In genomic region chr3:17319213-17319612, GRCm38 (mm10) we compare ENCODE assay signal across 8 mouse cellular contexts.
DNase-seq lines count a peak whose midpoint lies in the region; ATAC-seq and TF ChIP-seq lines count a peak whose summit lies in the region.

No protein-coding gene starts in this region.

- no peaks in the 10 kb centered on the region for H3K4me1 ChIP-seq in liver, embryonic 11.5 days (replicated peaks; ENCODE audit: control insufficient read depth, insufficient read depth, low read length)
- no peaks in the 10 kb centered on the region for H3K4me1 ChIP-seq in liver, postnatal 0 days (ENCODE audit: insufficient read depth)
- H3K4me1 ChIP-seq in embryonic facial prominence, embryonic 14.5 days (ENCODE audit: control insufficient read depth, insufficient read depth, low read length), result no peaks in the 10 kb centered on the region
- H3K4me1 ChIP-seq in hindbrain, embryonic 12.5 days, result peaks cover 12% of the 10 kb centered on the region
- H3K4me1 ChIP-seq in neural tube, embryonic 11.5 days (ENCODE audit: control insufficient read depth, insufficient read depth, low read length), result no peaks in the 10 kb centered on the region

- H3K4me2 ChIP-seq in liver, embryonic 11.5 days, result no peak overlapping the region
- no peak overlapping the region for H3K4me2 ChIP-seq in liver, postnatal 0 days (ENCODE audit: low read depth, low read length)
- no peak overlapping the region for H3K4me2 ChIP-seq in embryonic facial prominence, embryonic 14.5 days (ENCODE audit: low read depth, low read length)
- H3K4me2 ChIP-seq in hindbrain, embryonic 12.5 days (replicated peaks), result peak overlapping the region; percentile 6; the same call in 1 of the 2 replicates
- H3K4me2 ChIP-seq in neural tube, embryonic 11.5 days (ENCODE audit: low read depth), result no peak overlapping the region

- 0 out of 2 replicates have a peak, but pooled peaks have one; percentile 26 for ATAC-seq in liver, embryonic 11.5 days (replicated peaks; ENCODE audit: low FRiP score)
- ATAC-seq in liver, postnatal 0 days, result no peak
- ATAC-seq in embryonic facial prominence, embryonic 14.5 days (ENCODE audit: low read depth), result peak; percentile 53; the same call in 1 of the 2 replicates
- peak; percentile 90 for ATAC-seq in hindbrain, embryonic 12.5 days (ENCODE audit: low FRiP score)
- peak; percentile 87 for ATAC-seq in neural tube, embryonic 11.5 days (ENCODE audit: insufficient read depth, low FRiP score, low TSS enrichment)

- no peak for TF ChIP-seq EP300 in liver, postnatal 0 days (IDR thresholded peaks at IDR 0.05; ENCODE audit: low read depth)

- no peaks in the 10 kb centered on the region for H3K27me3 ChIP-seq in liver, embryonic 11.5 days (replicated peaks; ENCODE audit: control insufficient read depth, insufficient read depth, low read length)
- H3K27me3 ChIP-seq in liver, postnatal 0 days (ENCODE audit: insufficient read depth, low read length), result no peaks in the 10 kb centered on the region
- no peaks in the 10 kb centered on the region for H3K27me3 ChIP-seq in embryonic facial prominence, embryonic 14.5 days (replicated peaks; ENCODE audit: control insufficient read depth, insufficient read depth, low read length)
- H3K27me3 ChIP-seq in hindbrain, embryonic 12.5 days, result no peaks in the 10 kb centered on the region
- H3K27me3 ChIP-seq in neural tube, embryonic 11.5 days (ENCODE audit: control insufficient read depth, insufficient read depth, low read length), result no peaks in the 10 kb centered on the region

- WGBS in liver, embryonic 11.5 days, result 10% methylated on average over 9 of the region's 9 CpGs
- WGBS in liver, postnatal 0 days (ENCODE audit: insufficient replicate concordance), result 10% methylated on average over 9 of the region's 9 CpGs
- WGBS in embryonic facial prominence, embryonic 14.5 days, result 3% methylated on average over 9 of the region's 9 CpGs
- 8% methylated on average over 9 of the region's 9 CpGs for WGBS in hindbrain, embryonic 12.5 days
- 8% methylated on average over 9 of the region's 9 CpGs for WGBS in neural tube, embryonic 11.5 days

- H3K9ac ChIP-seq in liver, embryonic 11.5 days (ENCODE audit: low read depth, low read length), result no peak overlapping the region
- no peak overlapping the region for H3K9ac ChIP-seq in liver, postnatal 0 days (replicated peaks)
- no peak overlapping the region for H3K9ac ChIP-seq in embryonic facial prominence, embryonic 14.5 days (ENCODE audit: low read depth, low read length)
- no peak overlapping the region for H3K9ac ChIP-seq in hindbrain, embryonic 12.5 days
- no peak overlapping the region for H3K9ac ChIP-seq in neural tube, embryonic 11.5 days (ENCODE audit: low read length)

- no peak overlapping the region for H3K4me3 ChIP-seq in liver, embryonic 11.5 days (ENCODE audit: low read depth, low read length)
- H3K4me3 ChIP-seq in liver, postnatal 0 days (ENCODE audit: low read depth, low read length), result no peak overlapping the region
- H3K4me3 ChIP-seq in embryonic facial prominence, embryonic 14.5 days (ENCODE audit: low read depth, low read length), result no peak overlapping the region
- H3K4me3 ChIP-seq in hindbrain, embryonic 12.5 days, result no peak overlapping the region
- no peak overlapping the region for H3K4me3 ChIP-seq in neural tube, embryonic 11.5 days (ENCODE audit: low read depth, low read length)

- no peak for DNase-seq in liver, embryonic 11.5 days (ENCODE audit: low spot score)
- DNase-seq in liver, postnatal 0 days, result no peak
- peak; percentile 62 for DNase-seq in embryonic facial prominence, embryonic 14.5 days (ENCODE audit: low spot score)
- DNase-seq in neural tube, embryonic 11.5 days (ENCODE audit: low spot score), result peak; percentile 75
- DNase-seq in layer of hippocampus, adult 8-10 months (ENCODE audit: low spot score in 2 of 2), result no peak
- no peak for DNase-seq in thymus, adult 18-20 months
- DNase-seq in gastrocnemius, postnatal 4 days (ENCODE audit: low spot score in 2 of 2), result no peak

- H3K9me3 ChIP-seq in liver, embryonic 11.5 days (ENCODE audit: control insufficient read depth, low read length), result no peaks in the 10 kb centered on the region
- no peaks in the 10 kb centered on the region for H3K9me3 ChIP-seq in liver, postnatal 0 days (ENCODE audit: low read length)
- H3K9me3 ChIP-seq in embryonic facial prominence, embryonic 14.5 days (ENCODE audit: control insufficient read depth, low read length), result no peaks in the 10 kb centered on the region
- no peaks in the 10 kb centered on the region for H3K9me3 ChIP-seq in hindbrain, embryonic 12.5 days (replicated peaks)
- H3K9me3 ChIP-seq in neural tube, embryonic 11.5 days (ENCODE audit: control insufficient read depth, low read length), result no peaks in the 10 kb centered on the region

- no peak for TF ChIP-seq CTCF in liver, postnatal 0 days (IDR thresholded peaks at IDR 0.05; ENCODE audit: low read depth)

- no peak overlapping the region for H3K27ac ChIP-seq in liver, embryonic 11.5 days (ENCODE audit: low read depth, low read length)
- H3K27ac ChIP-seq in liver, postnatal 0 days (ENCODE audit: low read depth), result no peak overlapping the region
- no peak overlapping the region for H3K27ac ChIP-seq in embryonic facial prominence, embryonic 14.5 days (replicated peaks; ENCODE audit: low read depth, low read length)
- H3K27ac ChIP-seq in hindbrain, embryonic 12.5 days, result peak overlapping the region; percentile 79
- H3K27ac ChIP-seq in neural tube, embryonic 11.5 days (ENCODE audit: low read depth, low read length), result peak overlapping the region; percentile 20; the same call in 1 of the 2 replicates

- H3K36me3 ChIP-seq in liver, embryonic 11.5 days (ENCODE audit: control insufficient read depth, insufficient read depth, low read length), result no peaks in the 10 kb centered on the region
- no peaks in the 10 kb centered on the region for H3K36me3 ChIP-seq in liver, postnatal 0 days (replicated peaks; ENCODE audit: insufficient read depth, low read length)
- no peaks in the 10 kb centered on the region for H3K36me3 ChIP-seq in embryonic facial prominence, embryonic 14.5 days (ENCODE audit: control insufficient read depth, insufficient read depth, low read length)
- no peaks in the 10 kb centered on the region for H3K36me3 ChIP-seq in hindbrain, embryonic 12.5 days
- no peaks in the 10 kb centered on the region for H3K36me3 ChIP-seq in neural tube, embryonic 11.5 days (ENCODE audit: control insufficient read depth, insufficient read depth, low read length)

Comparison
In these comparisons a context has a peak if more than half of its experiments do, and no peak if none do; other contexts are left out.
1. DNase-seq: peak in embryonic facial prominence, embryonic 14.5 days (single experiment) and neural tube, embryonic 11.5 days (single experiment); none in liver, embryonic 11.5 days (single experiment), liver, postnatal 0 days (single experiment), layer of hippocampus, adult 8-10 months (0 of 2), thymus, adult 18-20 months (0 of 2) and gastrocnemius, postnatal 4 days (0 of 2).
2. H3K27ac ChIP-seq: peak in hindbrain, embryonic 12.5 days (single experiment) and neural tube, embryonic 11.5 days (single experiment); none in liver, embryonic 11.5 days (single experiment), liver, postnatal 0 days (single experiment) and embryonic facial prominence, embryonic 14.5 days (single experiment).